Mouse (Mus musculus): ENCODE data around the gene Calb2. TPM values are rescaled to one million over a fixed set of nuclear protein-coding genes. Genes with fewer than 3 reads are reported as not detected.

Calb2 gene
- polyA plus RNA-seq, 1 experiment, result 4.2 TPM

GRCm38 (mm10) chr8:110152951-110153350 is 15.1 kb downstream of the Calb2 start:
- Histone ChIP-seq H3K4me3 (replicated peaks; ENCODE audit: control insufficient read depth, low read depth, low read length) (no peak overlapping the region), H3K4me1 (ENCODE audit: control insufficient read depth, insufficient read depth, low read length) (no peaks in the 10 kb centered on the region), H3K27ac (ENCODE audit: control insufficient read depth, insufficient read depth, low read depth, low read length, poor library complexity) (no peak overlapping the region)
- TF ChIP-seq CTCF (IDR thresholded peaks at IDR 0.05; ENCODE audit: control insufficient read depth, insufficient read depth, low read length) (no peak), POLR2A (IDR thresholded peaks at IDR 0.05; ENCODE audit: borderline replicate concordance, control insufficient read depth, low read depth, low read length) (no peak)
- WGBS, result 64% methylated on average over 6 of the region's 6 CpGs

GRCm38 (mm10) chr8:110145538-110145937 is 22.5 kb downstream of the Calb2 start:
- Histone ChIP-seq H3K27ac (ENCODE audit: control insufficient read depth, insufficient read depth, low read depth, low read length, poor library complexity) (no peak overlapping the region), H3K4me3 (replicated peaks; ENCODE audit: control insufficient read depth, low read depth, low read length) (no peak overlapping the region), H3K4me1 (ENCODE audit: control insufficient read depth, insufficient read depth, low read length) (no peaks in the 10 kb centered on the region)
- TF ChIP-seq CTCF (IDR thresholded peaks at IDR 0.05; ENCODE audit: control insufficient read depth, insufficient read depth, low read length), result peak; percentile 78
- TF ChIP-seq POLR2A (IDR thresholded peaks at IDR 0.05; ENCODE audit: borderline replicate concordance, control insufficient read depth, low read depth, low read length), result no peak
- WGBS, result 0% methylated on average over 4 of the region's 4 CpGs

GRCm38 (mm10) chr8:110140770-110141169 is 27.2 kb downstream of the Calb2 start:
- WGBS, result 65% methylated on average over 4 of the region's 4 CpGs
- no peak for TF ChIP-seq POLR2A (IDR thresholded peaks at IDR 0.05; ENCODE audit: borderline replicate concordance, control insufficient read depth, low read depth, low read length)
- no peak for TF ChIP-seq CTCF (IDR thresholded peaks at IDR 0.05; ENCODE audit: control insufficient read depth, insufficient read depth, low read length)
- no peak overlapping the region for H3K27ac ChIP-seq (ENCODE audit: control insufficient read depth, insufficient read depth, low read depth, low read length, poor library complexity)
- no peak overlapping the region for H3K4me3 ChIP-seq (replicated peaks; ENCODE audit: control insufficient read depth, low read depth, low read length)
- H3K4me1 ChIP-seq (ENCODE audit: control insufficient read depth, insufficient read depth, low read length), result no peaks in the 10 kb centered on the region

- no peak overlapping the region for H3K4me3 ChIP-seq (replicated peaks; ENCODE audit: control insufficient read depth, low read depth, low read length)
- no peak for TF ChIP-seq CTCF (IDR thresholded peaks at IDR 0.05; ENCODE audit: control insufficient read depth, insufficient read depth, low read length)
- no peak for TF ChIP-seq POLR2A (IDR thresholded peaks at IDR 0.05; ENCODE audit: borderline replicate concordance, control insufficient read depth, low read depth, low read length)
- no peaks in the 10 kb centered on the region for H3K4me1 ChIP-seq (ENCODE audit: control insufficient read depth, insufficient read depth, low read length)
- WGBS, result 19% methylated on average over 3 of the region's 3 CpGs
- no peak overlapping the region for H3K27ac ChIP-seq (ENCODE audit: control insufficient read depth, insufficient read depth, low read depth, low read length, poor library complexity)
Observed at GRCm38 (mm10) chr8:110140156-110140555, 27.9 kb downstream of the Calb2 start.

GRCm38 (mm10) chr8:110135515-110135914 is 32.5 kb downstream of the Calb2 start:
- no peak overlapping the region for H3K4me3 ChIP-seq (replicated peaks; ENCODE audit: control insufficient read depth, low read depth, low read length)
- TF ChIP-seq POLR2A (IDR thresholded peaks at IDR 0.05; ENCODE audit: borderline replicate concordance, control insufficient read depth, low read depth, low read length) (no peak), CTCF (IDR thresholded peaks at IDR 0.05; ENCODE audit: control insufficient read depth, insufficient read depth, low read length) (no peak)
- H3K27ac ChIP-seq (ENCODE audit: control insufficient read depth, insufficient read depth, low read depth, low read length, poor library complexity), result no peak overlapping the region
- 75% methylated on average over 7 of the region's 7 CpGs for WGBS
- H3K4me1 ChIP-seq (ENCODE audit: control insufficient read depth, insufficient read depth, low read length), result no peaks in the 10 kb centered on the region; the same call in 1 of the 2 replicates

- Histone ChIP-seq H3K27ac (ENCODE audit: control insufficient read depth, insufficient read depth, low read depth, low read length, poor library complexity) (no peak overlapping the region), H3K4me1 (ENCODE audit: control insufficient read depth, insufficient read depth, low read length) (no peaks in the 10 kb centered on the region; the same call in 1 of the 2 replicates), H3K4me3 (replicated peaks; ENCODE audit: control insufficient read depth, low read depth, low read length) (no peak overlapping the region)
- 79% methylated on average over 8 of the region's 8 CpGs for WGBS
- TF ChIP-seq CTCF (IDR thresholded peaks at IDR 0.05; ENCODE audit: control insufficient read depth, insufficient read depth, low read length), result no peak
- no peak for TF ChIP-seq POLR2A (IDR thresholded peaks at IDR 0.05; ENCODE audit: borderline replicate concordance, control insufficient read depth, low read depth, low read length)
Observed at GRCm38 (mm10) chr8:110134236-110134635, 33.8 kb downstream of the Calb2 start.

GRCm38 (mm10) chr8:110130537-110130936 is 37.5 kb downstream of the Calb2 start:
- TF ChIP-seq CTCF (IDR thresholded peaks at IDR 0.05; ENCODE audit: control insufficient read depth, insufficient read depth, low read length) (peak; percentile 76), POLR2A (IDR thresholded peaks at IDR 0.05; ENCODE audit: borderline replicate concordance, control insufficient read depth, low read depth, low read length) (no peak)
- Histone ChIP-seq H3K27ac (ENCODE audit: control insufficient read depth, insufficient read depth, low read depth, low read length, poor library complexity) (no peak overlapping the region), H3K4me3 (replicated peaks; ENCODE audit: control insufficient read depth, low read depth, low read length) (no peak overlapping the region), H3K4me1 (ENCODE audit: control insufficient read depth, insufficient read depth, low read length) (no peaks in the 10 kb centered on the region; the same call in 1 of the 2 replicates)
- WGBS, result 23% methylated on average over 13 of the region's 13 CpGs

- no peak overlapping the region for H3K27ac ChIP-seq (ENCODE audit: control insufficient read depth, insufficient read depth, low read depth, low read length, poor library complexity)
- TF ChIP-seq POLR2A (IDR thresholded peaks at IDR 0.05; ENCODE audit: borderline replicate concordance, control insufficient read depth, low read depth, low read length) (no peak), CTCF (IDR thresholded peaks at IDR 0.05; ENCODE audit: control insufficient read depth, insufficient read depth, low read length) (no peak)
Observed at GRCm38 (mm10) chr8:110119715-110120114, 48.3 kb downstream of the Calb2 start.

GRCm38 (mm10) chr8:110102653-110103052 is 65.4 kb downstream of the Calb2 start, which contains the start of gene Gm17720:
Gm17720 (minus strand) TSS chr8:110102753.
- WGBS, result 62% methylated on average over 3 of the region's 3 CpGs
- Histone ChIP-seq H3K4me1 (ENCODE audit: control insufficient read depth, insufficient read depth, low read length) (no peaks in the 10 kb centered on the region), H3K27ac (ENCODE audit: control insufficient read depth, insufficient read depth, low read depth, low read length, poor library complexity) (no peak within 1 kb of the TSS), H3K4me3 (replicated peaks; ENCODE audit: control insufficient read depth, low read depth, low read length) (no peak within 1 kb of the TSS)
- no peak for TF ChIP-seq CTCF (IDR thresholded peaks at IDR 0.05; ENCODE audit: control insufficient read depth, insufficient read depth, low read length)
- no peak for TF ChIP-seq POLR2A (IDR thresholded peaks at IDR 0.05; ENCODE audit: borderline replicate concordance, control insufficient read depth, low read depth, low read length)

More at GRCm38 (mm10) chr8:110119715-110120114, 48.3 kb downstream of the Calb2 start:
- no peak overlapping the region for H3K4me3 ChIP-seq (replicated peaks; ENCODE audit: control insufficient read depth, low read depth, low read length)
- no peaks in the 10 kb centered on the region for H3K4me1 ChIP-seq (ENCODE audit: control insufficient read depth, insufficient read depth, low read length)
- 46% methylated on average over 6 of the region's 6 CpGs for WGBS
